Mouse (Mus musculus) stomach, postnatal 0 days (tissue): ENCODE measurements around the gene Eml1. TPM values are rescaled to one million over a fixed set of nuclear protein-coding genes. Genes with fewer than 3 reads are reported as not detected.

Source experiments
- ATAC-seq: fragments of 200-750 bp; cut with Nextera tagmentation; 2 replicates; pipeline ENCODE4 v1.8.0; 2017; ENCODE audit not compliant: low FRiP score, low TSS enrichment
- DNase-seq: peaks from one replicate; pipeline ENCODE4 v3.0.0-alpha.2; 2016; ENCODE audit warnings: low spot score
- H3K27ac ChIP-seq: fragments of 300-500 bp; sonication (generic); replicated peaks from 2 replicates; pipeline ENCODE4 v1.5.1; 2014; ENCODE audit warnings: mild to moderate bottlenecking, control low read depth
- H3K27me3 ChIP-seq: fragments of 300-500 bp; sonication (generic); 2 replicates; pipeline ENCODE4 v1.6.1; 2014; ENCODE audit warnings: low read length; ENCODE audit not compliant: control insufficient read depth, insufficient read depth
- H3K36me3 ChIP-seq: fragments of 300-500 bp; sonication (generic); 2 replicates; pipeline ENCODE4 v1.6.1; 2014; ENCODE audit warnings: low read length, mixed read lengths; ENCODE audit not compliant: control insufficient read depth, insufficient read depth
- H3K4me1 ChIP-seq: fragments of 300-500 bp; sonication (generic); replicated peaks from 2 replicates; pipeline ENCODE4 v1.6.1; 2014; ENCODE audit warnings: antibody characterized with exemption; ENCODE audit not compliant: control insufficient read depth, insufficient read depth
- H3K4me2 ChIP-seq: fragments of 300-500 bp; sonication (generic); replicated peaks from 2 replicates; pipeline ENCODE4 v1.6.1; 2014; ENCODE audit warnings: low read depth, mild to moderate bottlenecking, control low read depth, moderate library complexity
- H3K4me3 ChIP-seq: fragments of 300-500 bp; sonication (generic); 2 replicates; pipeline ENCODE4 v1.5.1; 2014; ENCODE audit warnings: low read depth, low read length, control low read depth
- H3K9ac ChIP-seq: fragments of 300-500 bp; sonication (generic); 2 replicates; pipeline ENCODE4 v1.6.1; 2014; ENCODE audit warnings: mild to moderate bottlenecking, low read length, control low read depth, mixed read lengths
- H3K9me3 ChIP-seq: fragments of 300-500 bp; sonication (generic); 2 replicates; pipeline ENCODE4 v1.6.1; 2016; ENCODE audit warnings: low read length; ENCODE audit not compliant: control insufficient read depth
- CTCF ChIP-seq: IDR thresholded peaks from 2 replicates; pipeline ENCODE4 v1.5.1; 2016; ENCODE audit warnings: antibody characterized with exemption, low read depth, mild to moderate bottlenecking, moderate library complexity
- EP300 ChIP-seq: optimal IDR thresholded peaks from 2 replicates; pipeline ENCODE3; 2016; ENCODE audit warnings: antibody characterized with exemption
- WGBS: fragments of 180-500 bp; shearing (Covaris S2); extraction: QIAGEN DNeasy Blood & Tissue Kit; methylation state at CpG from one replicate; pipeline ENCODE4 v1.1.7; 2014; 5-methylcytosine and 5-hydroxymethylcytosine counted together
- polyA plus RNA-seq: library from polyadenylated mRNA; unstranded; fragments of >200 nt; fragmentation: Nextera tagmentation; extraction: Ambion mirVana; gene quantifications from 2 replicates; pipeline ENCODE4 v1.2.1, GENCODE M21; 2015

Gene Eml1
- polyA plus RNA-seq, 1 experiment from 2014 or later: 53.8 TPM

- no peak overlapping the region for H3K27ac ChIP-seq
- peaks cover 4% of the 10 kb centered on the region; the same call in 1 of the 2 replicates for H3K36me3 ChIP-seq
- WGBS: 70% methylated on average over 10 of the region's 10 CpGs
- H3K9me3 ChIP-seq: no peaks in the 10 kb centered on the region
- ATAC-seq: no peak
- DNase-seq: no peak
- H3K9ac ChIP-seq: no peak overlapping the region
- H3K4me2 ChIP-seq: no peak overlapping the region
- no peak overlapping the region for H3K4me3 ChIP-seq
- peak; percentile 72 for TF ChIP-seq CTCF
- TF ChIP-seq EP300: no peak
- H3K4me1 ChIP-seq: no peaks in the 10 kb centered on the region
- H3K27me3 ChIP-seq: no peaks in the 10 kb centered on the region
These were observed 165.7 kb downstream of the Eml1 start for GRCm38 (mm10) chr12:108536461-108536860.

DNA sequence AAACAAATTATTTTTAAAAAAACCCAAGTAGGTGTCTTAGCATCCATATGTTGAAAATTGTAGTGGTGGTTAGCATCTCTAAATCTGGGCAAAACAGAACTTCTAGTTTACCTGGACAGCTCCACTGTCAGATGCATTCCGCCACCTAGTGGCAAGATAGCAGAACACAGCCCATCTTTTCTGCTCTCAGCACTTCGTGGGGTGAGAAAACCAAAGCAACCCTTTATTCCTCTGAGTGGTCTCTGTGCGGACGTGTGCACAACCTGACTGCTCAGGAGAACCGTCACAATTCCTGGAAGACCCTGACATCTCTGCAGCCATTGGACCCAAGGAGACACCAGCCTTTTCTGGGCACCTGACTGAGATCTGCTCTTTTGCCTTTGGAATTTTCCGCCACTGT is 170.3 kb downstream of the Eml1 start:
- peak; percentile 89 for TF ChIP-seq CTCF
- TF ChIP-seq EP300: no peak
- Histone ChIP-seq H3K4me3 (no peak overlapping the region), H3K36me3 (no peaks in the 10 kb centered on the region; the same call in 1 of the 2 replicates), H3K4me1 (no peaks in the 10 kb centered on the region), H3K27me3 (no peaks in the 10 kb centered on the region), H3K9me3 (no peaks in the 10 kb centered on the region), H3K4me2 (no peak overlapping the region), H3K9ac (no peak overlapping the region), H3K27ac (no peak overlapping the region)
- peak; percentile 43 for DNase-seq
- WGBS: 29% methylated on average over 6 of the region's 6 CpGs
- ATAC-seq: peak; percentile 48; the same call in 1 of the 2 replicates

DNA sequence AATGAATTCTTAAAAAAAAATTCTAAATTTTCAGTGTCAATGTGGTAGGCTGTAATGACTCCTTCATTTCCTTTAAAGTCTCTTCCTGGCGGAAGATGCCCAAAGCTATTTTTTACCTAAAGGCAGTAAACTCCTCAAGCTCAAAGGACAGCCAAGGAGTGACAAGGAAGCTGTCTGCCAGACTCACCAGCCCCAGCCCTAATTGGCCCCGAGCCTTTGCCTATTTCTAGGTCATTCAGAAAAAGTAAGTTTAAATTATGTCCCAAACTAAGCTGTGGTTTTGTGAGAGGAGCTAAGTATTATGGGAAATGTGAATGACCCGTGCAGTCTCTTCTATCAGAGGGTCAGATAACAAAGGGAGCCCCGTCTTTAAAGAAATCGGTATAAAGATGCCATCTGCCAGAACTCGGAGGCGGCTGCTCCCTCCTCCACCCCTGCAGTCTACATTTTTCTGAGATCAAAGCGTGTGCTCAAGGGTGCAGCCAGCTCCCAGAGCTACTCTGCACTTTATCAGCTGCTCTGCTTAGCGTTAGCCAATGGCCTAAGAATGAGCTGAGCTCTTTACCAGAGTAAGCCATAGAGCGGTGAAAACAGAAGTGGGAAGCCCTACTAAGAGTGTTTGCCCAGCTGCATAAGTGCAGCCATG is 175.9 kb downstream of the Eml1 start:
- Histone ChIP-seq H3K4me3 (no peak overlapping the region), H3K9me3 (0 out of 2 replicates have a peak, but pooled peaks cover 3% of the 10 kb centered on the region), H3K27me3 (no peaks in the 10 kb centered on the region), H3K9ac (no peak overlapping the region), H3K27ac (no peak overlapping the region), H3K36me3 (no peaks in the 10 kb centered on the region), H3K4me2 (no peak overlapping the region), H3K4me1 (no peaks in the 10 kb centered on the region; the same call in 1 of the 2 replicates)
- TF ChIP-seq CTCF (no peak), EP300 (no peak)
- 13% methylated on average over 10 of the region's 10 CpGs for WGBS
- DNase-seq (peak; percentile 26), ATAC-seq (no peak)

DNA sequence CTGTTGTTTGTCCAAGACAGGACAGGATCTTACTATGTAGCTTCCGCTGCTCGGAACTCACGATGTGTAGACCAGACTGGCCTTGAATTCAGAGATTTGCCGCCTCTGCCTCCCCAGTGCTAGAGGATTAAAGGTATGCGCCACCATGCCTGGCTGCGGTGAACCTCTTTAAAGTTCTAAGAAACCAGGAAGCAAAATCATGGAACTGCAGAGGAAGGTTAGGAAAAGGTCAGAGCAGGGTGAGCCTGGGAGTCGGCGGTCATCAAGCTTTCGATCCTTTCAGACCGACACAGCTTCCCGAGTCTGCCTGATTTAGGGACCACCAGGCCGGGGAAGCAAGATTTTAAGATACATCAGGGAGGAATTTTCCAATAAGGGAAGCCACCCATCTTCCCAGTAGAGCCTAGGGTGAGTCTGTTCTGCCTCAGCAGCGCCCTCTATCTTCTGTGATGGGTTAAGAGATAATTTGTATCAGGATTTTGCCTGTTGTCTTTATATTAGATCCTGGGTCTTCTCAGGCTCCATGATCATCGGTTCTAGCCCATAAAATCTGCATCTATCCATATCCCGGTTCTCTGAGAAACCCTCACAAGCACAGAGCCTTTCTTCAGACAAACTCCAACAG is 176.6 kb downstream of the Eml1 start:
- no peaks in the 10 kb centered on the region for H3K36me3 ChIP-seq
- no peak overlapping the region for H3K4me2 ChIP-seq
- H3K9ac ChIP-seq: no peak overlapping the region
- peak; percentile 39 for TF ChIP-seq CTCF
- no peak for TF ChIP-seq EP300
- H3K27me3 ChIP-seq: no peaks in the 10 kb centered on the region
- WGBS: 63% methylated on average over 15 of the region's 15 CpGs
- no peak overlapping the region for H3K27ac ChIP-seq
- DNase-seq (no peak), ATAC-seq (no peak)
- 0 out of 2 replicates have a peak, but pooled peaks cover 3% of the 10 kb centered on the region for H3K9me3 ChIP-seq
- H3K4me1 ChIP-seq: no peaks in the 10 kb centered on the region; the same call in 1 of the 2 replicates
- no peak overlapping the region for H3K4me3 ChIP-seq

DNA sequence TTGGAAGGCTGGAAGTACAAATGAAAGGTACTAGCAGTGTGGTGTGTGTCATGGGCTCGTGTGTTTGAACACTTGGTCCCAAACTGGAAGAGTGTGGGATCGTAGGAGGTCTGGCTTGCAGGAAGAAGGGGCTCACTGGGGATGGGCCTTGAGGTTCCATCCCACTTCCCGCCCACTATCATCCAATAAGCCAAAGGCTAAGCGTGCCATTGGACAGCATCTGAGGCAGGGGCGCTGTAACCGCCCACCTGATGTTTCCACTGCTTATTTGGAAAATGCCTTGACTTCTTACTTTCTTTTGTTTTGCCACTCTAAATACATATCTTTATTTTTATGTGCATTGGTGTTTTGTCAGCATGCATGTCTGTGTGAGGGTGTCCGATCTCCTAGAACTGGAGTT is 181.0 kb downstream of the Eml1 start:
- Histone ChIP-seq H3K4me1 (peaks cover 4% of the 10 kb centered on the region), H3K9ac (no peak overlapping the region), H3K27me3 (no peaks in the 10 kb centered on the region), H3K4me3 (no peak overlapping the region), H3K4me2 (no peak overlapping the region), H3K36me3 (no peaks in the 10 kb centered on the region), H3K27ac (no peak overlapping the region), H3K9me3 (0 out of 2 replicates have a peak, but pooled peaks cover 3% of the 10 kb centered on the region)
- no peak for TF ChIP-seq EP300
- TF ChIP-seq CTCF: no peak
- WGBS: 80% methylated on average over 7 of the region's 7 CpGs
- no peak for ATAC-seq
- no peak for DNase-seq

- DNase-seq (no peak), ATAC-seq (no peak)
- H3K27ac ChIP-seq: no peak overlapping the region
- H3K36me3 ChIP-seq: no peaks in the 10 kb centered on the region
- H3K4me2 ChIP-seq: no peak overlapping the region
- H3K9ac ChIP-seq: no peak overlapping the region
- peaks cover 7% of the 10 kb centered on the region for H3K4me1 ChIP-seq
- no peak for TF ChIP-seq EP300
- TF ChIP-seq CTCF: no peak
- H3K4me3 ChIP-seq: no peak overlapping the region
- 30% methylated on average over 6 of the region's 6 CpGs for WGBS
- H3K27me3 ChIP-seq: no peaks in the 10 kb centered on the region
- H3K9me3 ChIP-seq: no peaks in the 10 kb centered on the region
These were observed 182.3 kb downstream of the Eml1 start for GRCm38 (mm10) chr12:108553079-108553478.
